Mouse (Mus musculus): ENCODE measurements around the gene Tbc1d13.

GRCm38 (mm10) chr2:30095882-30096527 lies 37.5 kb upstream of the Tbc1d13 start:
- TF ChIP-seq POLR2A (IDR thresholded peaks at IDR 0.05; ENCODE audit: control insufficient read depth, low read depth, low read length) (no peak), CTCF (IDR thresholded peaks at IDR 0.05; ENCODE audit: control insufficient read depth, insufficient read depth, insufficient replicate concordance, low read depth, low read length) (peak; percentile 28; the same call in 1 of the 2 replicates)
